Comparison of ENCODE assay signal across 1 mouse cellular context in the genomic region with DNA sequence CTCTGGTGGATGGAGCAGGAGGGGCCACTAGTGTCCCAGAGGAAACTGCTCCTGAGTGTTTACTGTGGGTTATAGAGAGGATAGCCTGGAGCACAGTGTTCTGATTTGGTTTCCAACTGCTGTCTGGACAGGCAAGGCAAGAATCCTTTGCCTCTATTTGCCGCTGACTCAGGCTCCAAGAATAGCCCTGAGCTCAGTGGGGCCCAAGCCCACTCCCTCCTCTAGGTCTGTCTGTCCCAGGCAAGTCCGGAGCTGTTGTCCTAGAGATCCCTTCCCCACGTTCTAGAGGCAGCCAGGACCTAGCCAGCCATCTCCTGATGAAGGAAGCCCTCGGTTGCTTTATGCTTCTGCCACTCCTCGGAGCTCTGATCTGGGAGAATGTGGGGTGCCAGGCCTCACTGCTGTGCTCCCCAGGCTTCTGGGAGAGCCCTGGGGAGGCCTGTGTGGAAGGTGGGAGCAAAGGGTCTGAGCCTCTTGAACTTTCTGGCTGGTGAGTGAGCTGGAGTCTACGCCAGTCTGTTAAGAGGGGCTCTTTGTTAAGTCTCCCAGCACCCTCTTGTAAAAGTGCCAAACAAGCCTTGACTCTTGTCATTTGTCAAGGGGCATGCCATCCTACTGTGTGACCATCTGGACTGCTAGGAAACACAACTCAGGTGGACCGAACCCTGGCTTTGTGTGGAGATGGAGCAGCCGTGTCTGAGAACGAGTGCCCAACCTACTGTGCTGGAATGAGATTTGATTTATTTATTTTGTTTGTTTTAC.
A peak's percentile ranks its signal among the peaks of the same experiment; 100 is the strongest.
TF ChIP-seq lines count a peak whose summit lies in the region.

No protein-coding gene starts in this region.

TF ChIP-seq in MEL, 35 proteins besides CTCF, POLR2A, EP300 and RAD21:
- TF ChIP-seq NELFE (IDR thresholded peaks at IDR 0.05; ENCODE audit: low read depth, low read length) (no peak), POLR2AphosphoS2 (IDR thresholded peaks at IDR 0.05; ENCODE audit: low read length) (peak; percentile 22; the same call in 1 of the 2 replicates)
